Mouse (Mus musculus) bone marrow macrophage, adult 2 months (primary cell): ENCODE results near the gene Ssu72.

Experiments used
- CTCF ChIP-seq: IDR thresholded peaks from 2 replicates; pipeline ENCODE4 v1.5.1; 2012; ENCODE audit warnings: low read depth, mild to moderate bottlenecking, low read length, moderate library complexity
- POLR2A ChIP-seq: IDR thresholded peaks from 2 replicates; pipeline ENCODE4 v1.6.1; 2012; ENCODE audit warnings: mild to moderate bottlenecking, low read depth, low read length, borderline replicate concordance

DNA sequence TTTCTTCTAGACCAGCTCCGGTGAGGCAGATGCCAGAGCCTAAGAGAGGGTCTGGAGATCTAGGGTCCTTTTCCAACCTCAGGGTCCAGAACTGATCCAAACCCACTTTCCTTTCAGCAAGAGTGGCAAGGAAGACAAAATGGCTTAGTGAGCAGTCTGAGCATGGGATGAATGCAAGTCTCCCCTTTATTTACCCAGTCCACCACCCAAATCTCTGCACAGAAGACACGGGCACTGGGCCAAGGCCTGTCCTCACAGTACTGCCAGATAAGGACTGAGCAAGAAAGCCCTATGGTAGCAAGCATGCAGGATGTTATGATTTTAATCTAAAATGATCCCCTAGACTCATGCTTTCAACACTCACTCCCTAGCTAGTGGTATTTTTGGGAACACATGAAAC, 73.2 kb downstream of the Ssu72 start:
- TF ChIP-seq POLR2A (no peak), CTCF (no peak)
